Comparison of ENCODE assay signal across 8 mouse cellular contexts in the genomic region with DNA sequence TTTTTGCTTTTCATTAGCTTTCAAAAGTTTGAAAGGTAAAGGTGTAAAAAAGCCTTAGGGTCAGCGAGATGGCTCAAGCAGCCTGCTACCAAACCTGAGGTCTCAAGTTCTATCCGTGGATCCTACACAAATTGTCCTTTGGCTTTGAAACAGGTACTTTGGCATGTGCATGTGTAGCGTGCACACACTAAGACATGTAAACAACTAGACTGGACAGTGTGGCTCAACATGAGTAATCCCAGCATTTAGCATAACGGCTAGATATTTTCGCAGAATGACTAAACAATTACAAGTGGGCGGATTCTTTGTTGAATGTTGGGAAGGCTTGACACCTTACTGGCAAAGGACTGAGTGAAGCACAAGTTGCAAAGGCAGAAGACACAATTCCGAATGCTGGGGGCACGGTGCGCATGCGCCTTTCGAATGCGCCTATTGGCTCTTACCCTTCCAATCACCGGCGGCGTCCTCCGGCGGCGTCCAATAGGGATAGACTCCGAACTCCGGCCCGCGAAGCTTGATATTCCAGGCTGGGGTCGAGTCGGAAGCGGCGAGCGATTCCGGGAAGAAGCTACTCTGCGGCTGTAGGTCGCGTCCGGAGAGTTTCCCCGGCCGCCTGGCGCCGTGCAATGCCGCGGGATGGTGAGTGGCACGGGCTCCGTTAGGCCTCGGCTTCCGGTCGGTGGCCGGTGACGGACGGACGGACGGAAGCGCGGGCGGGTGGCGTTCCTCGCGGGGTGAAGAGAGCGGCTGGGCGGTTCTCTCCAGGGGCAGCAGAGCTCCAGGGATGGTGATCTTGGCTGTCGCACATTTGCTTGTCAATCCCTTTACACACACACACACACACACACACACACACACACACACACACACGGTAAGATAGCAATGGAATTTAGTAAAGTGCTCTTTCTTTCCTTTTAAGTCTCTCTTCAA. TPM values are rescaled to one million over a fixed set of nuclear protein-coding genes. Genes with fewer than 3 reads are reported as not detected.
A peak's percentile ranks its signal among the peaks of the same experiment; 100 is the strongest.
DNase-seq lines count a peak whose midpoint lies in the region; ATAC-seq lines count a peak whose summit lies in the region.

TSS of gene Mtfr2 (plus strand) at position 486 of the 930 bp plus-strand sequence.

- peak; percentile 79 to 90 for ATAC-seq in hematopoietic stem cell, adult 5-6 weeks (replicated peaks in 1 of 2; ENCODE audit: insufficient read depth in 1 of 2, low FRiP score in 2 of 2, low TSS enrichment in 1 of 2, low read depth in 1 of 2, poor library complexity in 2 of 2, severe bottlenecking in 2 of 2)
- ATAC-seq in lung, embryonic 16.5 days (ENCODE audit: low read depth): peak; percentile 98

- no peaks in the 10 kb centered on the region for H3K9me3 ChIP-seq in lung, embryonic 16.5 days (ENCODE audit: control insufficient read depth, low read length)

- H3K4me3 ChIP-seq in lung, embryonic 16.5 days (ENCODE audit: low read length): peak within 1 kb of the TSS; percentile 88

- WGBS in lung, embryonic 16.5 days: under 1% methylated on average over 58 of the region's 58 CpGs

- peak within 1 kb of the TSS; percentile 75 for H3K9ac ChIP-seq in lung, embryonic 16.5 days (ENCODE audit: low read length)

- peaks cover 4% of the 10 kb centered on the region for H3K4me1 ChIP-seq in lung, embryonic 16.5 days (replicated peaks; ENCODE audit: control insufficient read depth, insufficient read depth, low read length)

- H3K27me3 ChIP-seq in lung, embryonic 16.5 days (ENCODE audit: control insufficient read depth, insufficient read depth, low read depth, low read length): no peaks in the 10 kb centered on the region

- peak within 1 kb of the TSS; percentile 78 for H3K27ac ChIP-seq in lung, embryonic 16.5 days (ENCODE audit: low read length)

- H3K4me2 ChIP-seq in lung, embryonic 16.5 days (ENCODE audit: low read depth, low read length): peak within 1 kb of the TSS; percentile 87

- DNase-seq in MEL-GATA-1-ER (ENCODE audit: extremely low read depth, low read depth): peak; percentile 92
- DNase-seq in cerebellum, adult 8-10 months: peak; percentile 90
- DNase-seq in forelimb bud, embryonic 11.5 days (ENCODE audit: low read depth, low spot score): peak; percentile 95
- peak; percentile 85 for DNase-seq in layer of hippocampus, adult 9-10 months (ENCODE audit: low spot score)
- peak; percentile 93 for DNase-seq in ovary, postnatal 10 days (ENCODE audit: low spot score)
- DNase-seq in thymus, postnatal 10 days (ENCODE audit: low spot score in 2 of 2): peak; percentile 90 to 95

- peaks cover 17% of the 10 kb centered on the region for H3K36me3 ChIP-seq in lung, embryonic 16.5 days (ENCODE audit: control insufficient read depth, insufficient read depth, low read length)

RNA-seq across cellular contexts. Expression of gene Mtfr2, which starts in this region (rescaled TPM):
- total RNA-seq in hematopoietic stem cell, adult 5-6 weeks (2017): 29.1 and 31.6 TPM in 2 replicates
- polyA plus RNA-seq in lung, embryonic 16.5 days (2015; fragmentation: Nextera tagmentation; extraction: Ambion mirVana): 3.1 and 3.3 TPM in 2 replicates

Comparison
In these comparisons a context has a peak if more than half of its experiments do, and no peak if none do; other contexts are left out.
1. Peak in every context shown above with its lines: DNase-seq, ATAC-seq, H3K4me3 ChIP-seq and H3K27ac ChIP-seq.